Mouse (Mus musculus) myocyte (in vitro differentiated cells): ENCODE measurements at regions not wholly inside any gene's neighbourhood (a gene's known extent, or its start where the extent isn't known, plus 50 kb on each side); places are given as distances from the start of the nearest gene placed in this dataset.
"Not testable (repeated sequence)": the region's sequence is repeated elsewhere in the genome, so short reads cannot be mapped to it uniquely, and the experiment has no call there.

Experiments used
- POLR2A ChIP-seq: IDR thresholded peaks from one replicate; pipeline ENCODE4 v1.6.1; 2011; ENCODE audit warnings: low read depth, mild to moderate bottlenecking, control low read depth, moderate library complexity; ENCODE audit not compliant: insufficient read length
- POLR2AphosphoS2 ChIP-seq: IDR thresholded peaks from one replicate; pipeline ENCODE4 v1.6.1; 2011; ENCODE audit warnings: low read depth, control low read depth; ENCODE audit not compliant: insufficient read length
- REST ChIP-seq: IDR thresholded peaks from one replicate; pipeline ENCODE4 v1.6.1; 2011; ENCODE audit warnings: mild to moderate bottlenecking, control low read depth, moderate library complexity; ENCODE audit not compliant: insufficient read depth, insufficient read length

DNA sequence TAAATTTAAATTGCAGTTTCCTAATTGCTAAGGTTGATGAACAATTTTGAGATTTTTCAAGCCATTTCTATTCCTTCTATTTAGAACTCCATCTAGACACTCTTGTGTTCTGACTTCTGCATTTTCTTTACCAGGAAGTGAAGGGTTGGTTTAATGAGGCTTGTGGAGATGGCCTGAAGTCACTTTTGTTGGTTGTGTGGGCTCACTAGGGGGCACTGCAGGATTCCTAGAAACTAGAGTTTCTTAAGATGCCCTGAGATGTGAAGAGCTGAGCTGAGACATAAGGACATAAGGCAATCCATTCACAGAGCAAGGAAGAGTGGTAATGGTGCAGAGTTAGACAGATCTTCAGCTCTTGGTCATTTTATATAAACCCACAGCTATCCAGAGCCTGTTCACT is 656.6 kb downstream of the Dad1 start:
- TF ChIP-seq POLR2AphosphoS2, POLR2A, REST: not testable (repeated sequence)
